Mouse (Mus musculus) C2C12 (cell line): ENCODE measurements around the gene Pde11a.

ENCODE experiments used
- CTCF ChIP-seq: IDR thresholded peaks from one replicate; pipeline ENCODE4 v1.5.1; 2011; ENCODE audit not compliant: control insufficient read depth, insufficient read depth, insufficient read length
- MAX ChIP-seq: IDR thresholded peaks from one replicate; pipeline ENCODE4 v1.6.1; 2011; ENCODE audit warnings: mild to moderate bottlenecking, control low read depth

DNA sequence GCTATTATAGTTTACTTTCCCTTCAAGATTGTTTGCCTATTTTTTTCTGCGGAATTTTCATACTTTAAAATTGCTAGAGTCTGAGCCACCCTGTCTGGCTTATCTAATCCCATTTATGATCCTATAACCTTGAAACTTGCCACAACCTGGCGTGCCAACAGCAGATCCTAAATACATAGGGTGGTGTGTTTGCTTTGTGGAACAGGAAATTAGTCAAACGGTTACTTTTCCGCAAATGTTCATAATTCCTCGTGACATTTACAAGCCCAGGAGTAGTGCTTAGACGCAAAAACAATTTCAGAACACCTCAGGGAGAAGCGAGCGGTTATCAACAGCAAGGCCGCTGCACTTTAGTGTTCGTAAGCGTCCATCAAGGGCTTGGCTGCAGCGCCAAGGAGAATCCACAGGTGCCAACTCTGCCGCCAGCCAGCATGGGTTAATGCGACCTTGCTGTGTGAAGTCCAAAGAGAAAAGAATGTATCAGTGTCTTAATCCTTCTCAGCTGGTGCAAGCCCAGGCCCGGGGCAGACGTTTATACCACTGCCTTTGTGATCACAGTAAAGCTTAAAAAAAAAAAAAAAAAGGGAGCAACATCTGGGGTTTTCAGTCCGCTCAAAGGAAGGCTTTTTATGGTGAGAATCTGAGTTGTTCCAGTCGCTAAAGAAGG lies 379.3 kb downstream of the Pde11a start:
- TF ChIP-seq CTCF (no peak), MAX (no peak)
